Mouse (Mus musculus) spleen, postnatal 4 days (tissue): Measurements from ENCODE around the gene Atp8a1.
A peak's percentile ranks its signal among the peaks of the same experiment; 100 is the strongest.

Source experiments
- DNase-seq, 2 experiments: peaks; one replicate each; pipeline ENCODE4 v3.0.0; 2022; ENCODE audit warnings: low spot score in 2 of 2

The Atp8a1 gene

GRCm38 (mm10) chr5:67678819-67679218 is 168.4 kb downstream of the Atp8a1 start:
- DNase-seq: no peak

GRCm38 (mm10) chr5:67673008-67673407 is 174.2 kb downstream of the Atp8a1 start:
- DNase-seq: no peak

GRCm38 (mm10) chr5:67670158-67670557 is 177.1 kb downstream of the Atp8a1 start:
- no peak for DNase-seq

- DNase-seq: no peak
These were observed 177.8 kb downstream of the Atp8a1 start for GRCm38 (mm10) chr5:67669436-67669896.

GRCm38 (mm10) chr5:67662715-67663114 is 184.5 kb downstream of the Atp8a1 start:
- no peak for DNase-seq

GRCm38 (mm10) chr5:67659864-67660263 is 187.4 kb downstream of the Atp8a1 start:
- DNase-seq: no peak

GRCm38 (mm10) chr5:67656821-67657259 is 190.4 kb downstream of the Atp8a1 start:
- no peak for DNase-seq

GRCm38 (mm10) chr5:67655696-67656519 is 191.3 kb downstream of the Atp8a1 start:
- DNase-seq: no peak

GRCm38 (mm10) chr5:67654572-67654971 is 192.7 kb downstream of the Atp8a1 start:
- DNase-seq: no peak

GRCm38 (mm10) chr5:67653543-67653942 is 193.7 kb downstream of the Atp8a1 start:
- DNase-seq: no peak

- no peak for DNase-seq
These were observed 194.8 kb downstream of the Atp8a1 start for GRCm38 (mm10) chr5:67652468-67652867.

GRCm38 (mm10) chr5:67650021-67650420 is 197.2 kb downstream of the Atp8a1 start:
- DNase-seq: no peak

GRCm38 (mm10) chr5:67649156-67649555 is 198.1 kb downstream of the Atp8a1 start:
- no peak for DNase-seq

- DNase-seq: no peak
These were observed 199.7 kb downstream of the Atp8a1 start for GRCm38 (mm10) chr5:67647568-67647967.

GRCm38 (mm10) chr5:67646756-67647529 is 200.3 kb downstream of the Atp8a1 start:
- no peak for DNase-seq

GRCm38 (mm10) chr5:67643537-67644255 is 203.5 kb downstream of the Atp8a1 start:
- no peak for DNase-seq

GRCm38 (mm10) chr5:67641406-67642120 is 205.7 kb downstream of the Atp8a1 start:
- DNase-seq: peak in 1 of 2 experiments; percentile 9

GRCm38 (mm10) chr5:67640596-67641312 is 206.5 kb downstream of the Atp8a1 start:
- peak in 1 of 2 experiments; percentile 45 for DNase-seq

GRCm38 (mm10) chr5:67634339-67634738 is 212.9 kb downstream of the Atp8a1 start:
- no peak for DNase-seq

GRCm38 (mm10) chr5:67633831-67634268 is 213.4 kb downstream of the Atp8a1 start:
- DNase-seq: no peak
